Mouse (Mus musculus) spleen, adult 18-20 months (tissue): ENCODE results near the gene Lpo.

Source experiments
- DNase-seq, 2 experiments: peaks; one replicate each; pipeline ENCODE4 v3.0.0; 2022; ENCODE audit warnings: mixed read lengths in 2 of 2

Gene Lpo

DNA sequence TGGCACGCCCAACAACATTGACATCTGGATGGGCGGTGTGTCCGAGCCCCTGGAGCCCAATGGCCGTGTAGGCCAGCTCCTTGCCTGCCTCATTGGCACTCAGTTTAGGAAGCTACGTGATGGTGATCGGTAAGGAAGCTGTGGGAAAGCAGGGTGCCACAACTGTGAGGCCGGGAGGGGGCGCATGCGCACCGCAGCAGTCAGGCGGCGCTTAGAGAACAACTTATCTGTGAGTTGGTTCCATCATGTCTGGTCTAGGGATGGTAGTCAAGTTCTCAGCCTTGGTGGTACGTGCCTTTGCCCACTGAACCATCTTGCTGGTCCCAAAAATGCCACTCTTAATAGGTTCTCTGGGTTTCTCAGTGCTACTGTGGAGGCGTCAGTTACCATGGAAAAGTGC, 25.5 kb downstream of the Lpo start:
- DNase-seq, result no peak

DNA sequence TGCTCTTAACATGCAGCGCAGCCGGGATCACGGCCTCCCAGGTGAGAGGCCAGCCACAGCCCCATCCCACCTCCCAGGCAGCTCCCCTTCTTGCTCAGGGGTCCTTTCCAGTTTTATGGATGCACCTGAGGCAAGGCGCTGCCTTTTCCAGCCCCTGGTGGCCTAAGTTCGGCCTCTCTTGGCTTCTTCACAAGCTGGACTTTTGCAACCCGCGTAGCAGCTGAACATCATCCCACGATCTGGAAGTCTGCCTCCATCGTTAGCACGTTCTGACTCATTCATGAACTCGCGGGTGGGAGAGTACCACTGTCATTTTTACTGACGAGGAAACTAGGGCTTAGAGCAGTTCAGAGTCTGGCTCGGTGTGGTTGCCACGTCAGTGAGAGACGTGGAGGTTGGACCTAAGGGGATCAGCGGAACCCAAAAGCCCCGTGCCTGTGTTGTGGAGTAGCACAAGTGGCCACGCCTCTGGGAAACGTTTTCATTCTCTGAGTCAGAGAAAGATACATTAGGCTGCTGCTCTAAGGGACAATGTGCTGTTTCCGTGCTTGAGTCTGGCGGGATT, 26.3 kb downstream of the Lpo start:
- no peak for DNase-seq

DNA sequence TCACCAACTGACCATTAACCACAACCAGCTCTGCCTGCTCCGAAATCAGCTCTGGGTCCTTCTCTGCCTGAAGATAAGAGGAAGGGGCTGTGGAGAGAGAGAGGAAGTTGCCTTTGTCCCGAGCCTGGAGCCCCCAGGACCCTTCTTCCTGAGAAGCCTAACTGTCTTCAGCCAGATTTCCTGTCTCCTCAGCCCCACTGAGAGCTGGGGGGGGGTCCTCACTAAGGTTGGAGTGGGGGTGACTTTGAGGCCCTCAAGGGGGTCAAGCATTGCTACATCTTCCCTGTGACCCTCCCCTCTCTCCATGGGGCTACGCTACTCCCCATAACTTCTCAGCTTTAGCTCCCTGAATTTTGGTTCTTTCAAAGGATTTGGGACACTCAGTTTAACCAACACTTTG, 34.6 kb downstream of the Lpo start, which contains the start of gene Mpo:
Gene Mpo, plus strand, starts transcription at position 122 of the 400 bp plus-strand sequence.
- DNase-seq, result no peak

DNA sequence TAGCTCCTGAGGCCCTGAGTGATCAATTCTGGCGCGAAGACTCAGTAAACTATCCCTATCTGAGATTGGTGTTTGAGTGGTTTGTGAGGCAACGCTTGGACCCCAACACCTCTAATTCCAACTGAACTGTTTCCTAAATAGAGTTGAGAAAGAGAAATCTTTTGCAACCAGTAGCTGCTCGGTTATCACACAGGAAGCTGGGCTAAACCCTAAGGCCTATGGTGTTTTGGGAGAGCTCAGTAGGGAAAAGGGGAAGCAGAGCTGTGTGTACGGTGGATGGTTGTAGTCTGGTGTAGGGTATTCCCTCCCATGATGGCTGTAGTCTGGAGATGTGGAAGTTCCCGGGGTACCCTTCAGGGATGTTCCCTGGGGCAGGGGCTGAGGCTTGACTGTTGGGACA, 38.0 kb downstream of the Lpo start:
- no peak for DNase-seq

DNA sequence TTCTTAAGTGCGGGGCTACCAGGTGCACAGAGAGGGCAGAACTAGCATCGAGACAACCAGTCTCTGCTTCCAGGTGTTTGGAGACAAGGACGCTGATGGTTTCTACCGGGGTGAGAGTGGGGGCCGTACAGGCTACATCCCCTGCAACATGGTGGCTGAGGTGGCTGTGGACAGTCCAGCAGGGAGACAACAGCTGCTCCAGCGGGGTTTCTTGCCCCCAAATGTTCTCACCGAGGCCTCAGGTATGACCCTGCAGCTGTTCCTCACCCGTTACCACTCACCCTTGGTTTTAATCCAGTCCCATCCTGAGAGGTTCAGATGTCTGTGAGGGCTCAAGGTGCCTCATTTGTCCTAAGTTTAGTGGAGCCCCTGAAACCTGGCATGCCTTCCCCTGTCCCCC, 48.0 kb downstream of the Lpo start:
- no peak for DNase-seq

DNA sequence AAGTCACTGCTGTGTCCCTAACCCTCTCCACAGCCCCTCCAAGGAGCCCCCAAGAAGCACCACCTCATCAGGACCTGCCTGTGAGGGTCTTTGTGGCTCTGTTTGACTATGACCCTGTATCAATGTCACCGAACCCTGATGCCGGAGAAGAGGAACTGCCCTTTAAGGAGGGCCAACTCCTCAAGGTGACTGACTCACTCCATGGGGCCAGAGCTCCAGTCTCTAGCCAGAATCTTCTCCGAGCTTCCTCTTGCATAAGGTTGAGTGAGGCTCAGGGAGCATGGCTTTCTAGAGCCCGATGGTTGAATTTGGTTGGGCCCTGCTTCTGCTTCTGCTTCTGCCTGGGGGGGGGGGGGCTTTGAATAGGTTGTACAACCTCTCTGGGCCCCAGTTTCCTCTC, 48.7 kb downstream of the Lpo start:
- no peak for DNase-seq

DNA sequence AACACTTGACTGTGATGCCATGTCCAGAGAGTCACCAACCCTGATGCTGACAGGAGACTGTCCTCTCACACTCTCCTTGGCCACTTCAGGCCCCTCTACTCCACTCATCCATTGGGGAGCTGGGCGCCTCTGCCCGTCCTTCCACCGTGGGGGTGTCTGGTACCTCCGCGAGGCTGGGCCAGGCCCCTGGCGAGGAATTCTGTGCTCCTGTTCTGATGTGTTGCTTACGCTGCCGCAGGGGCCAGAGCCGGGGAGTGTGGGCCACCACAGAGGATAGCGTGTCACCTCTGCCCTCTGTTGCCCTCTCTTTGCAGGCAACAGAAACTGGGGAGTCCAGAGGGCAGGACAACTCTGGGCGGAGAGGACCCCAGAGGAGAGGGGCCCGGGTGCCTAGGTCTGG, 49.2 kb downstream of the Lpo start:
- DNase-seq, result no peak

DNA sequence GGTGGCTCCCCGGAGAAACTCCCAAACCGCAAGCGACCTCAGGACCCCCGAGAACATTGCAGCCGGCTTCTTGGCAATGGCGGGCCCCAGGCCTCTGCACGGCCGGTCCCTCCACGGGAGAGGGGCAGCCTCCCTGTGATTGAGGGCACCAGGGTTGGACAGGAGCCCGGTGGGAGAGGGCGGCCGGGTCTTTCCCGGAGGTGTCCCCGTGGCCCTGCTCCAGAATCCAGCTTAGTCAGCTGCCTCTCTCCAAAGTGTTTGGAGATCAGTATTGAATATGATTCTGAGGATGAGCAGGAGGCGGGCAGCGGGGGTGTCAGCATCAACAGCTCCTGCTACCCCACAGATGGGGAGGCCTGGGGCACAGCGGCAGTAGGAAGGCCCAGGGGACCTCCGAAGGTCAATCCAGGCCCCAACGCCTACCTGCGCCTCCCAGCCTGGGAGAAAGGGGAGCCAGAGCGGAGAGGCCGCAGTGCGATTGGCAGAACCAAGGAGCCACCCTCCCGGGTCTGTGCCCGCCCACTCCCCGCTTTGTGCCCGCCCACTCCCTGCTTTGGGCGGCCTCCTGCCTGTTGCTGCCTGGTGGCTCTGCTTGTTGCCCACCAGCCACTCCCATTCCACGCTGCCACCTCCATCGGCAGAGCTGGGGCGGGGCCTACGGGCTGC, 49.9 kb downstream of the Lpo start:
- no peak for DNase-seq

DNA sequence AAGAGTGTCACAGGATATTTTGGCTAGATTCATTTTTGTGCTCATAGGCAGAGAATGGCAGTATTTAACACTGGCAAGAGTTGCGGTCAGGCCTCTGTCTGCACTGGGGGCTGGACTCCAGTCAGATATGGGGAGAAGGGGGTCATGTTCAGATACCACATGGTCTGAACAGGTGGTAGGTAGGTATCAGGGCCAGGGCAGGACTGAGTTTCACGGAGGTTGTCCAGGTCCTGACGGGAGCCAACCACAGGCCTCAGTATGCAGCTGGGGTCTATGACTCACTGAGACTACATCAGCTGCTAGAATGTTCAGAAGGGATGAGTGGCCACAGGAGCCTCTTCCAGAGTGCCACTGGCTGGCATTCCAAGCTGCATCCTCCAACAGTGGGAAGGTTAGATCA, 55.7 kb downstream of the Lpo start:
- DNase-seq, result no peak

DNA sequence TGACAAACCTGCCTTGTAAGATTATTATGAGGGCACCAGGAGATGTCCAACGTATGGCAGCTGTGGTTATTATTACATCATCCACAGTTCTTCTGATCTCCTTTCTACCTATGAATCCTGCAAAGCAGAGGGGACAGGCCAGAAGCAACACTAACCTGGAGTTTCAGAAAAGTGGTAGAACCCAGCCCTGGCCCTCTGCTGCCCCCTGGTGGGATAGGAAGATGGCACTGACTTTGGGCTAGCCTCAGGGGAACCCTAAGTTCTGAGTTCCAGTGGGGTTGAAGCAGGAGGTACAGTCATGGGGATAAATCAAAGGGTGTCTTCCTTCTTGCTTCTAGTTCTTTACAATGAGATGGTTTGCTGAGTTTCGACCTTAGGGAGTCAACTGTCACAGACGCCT, 57.1 kb downstream of the Lpo start:
- DNase-seq, result peak; percentile 65 to 91

DNA sequence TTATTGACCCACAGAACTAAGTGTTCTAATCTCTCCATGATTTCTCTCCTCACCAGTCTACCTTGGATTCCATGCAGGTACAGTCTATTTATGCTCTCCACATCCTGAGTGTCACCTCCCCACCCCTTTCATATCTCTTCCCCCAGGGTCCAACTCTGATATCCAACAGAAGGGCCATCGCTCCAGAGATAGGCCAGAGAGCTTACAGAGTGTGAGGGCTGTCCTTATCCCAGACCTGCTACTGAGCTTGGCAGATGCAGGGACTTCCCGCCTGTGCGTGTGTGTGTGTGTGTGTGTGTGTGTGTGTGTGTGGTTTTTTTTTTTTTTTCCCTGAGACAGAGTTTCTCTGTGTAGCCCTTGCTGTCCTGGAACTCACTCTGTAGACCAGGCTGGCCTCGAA, 59.3 kb downstream of the Lpo start:
- no peak for DNase-seq

DNA sequence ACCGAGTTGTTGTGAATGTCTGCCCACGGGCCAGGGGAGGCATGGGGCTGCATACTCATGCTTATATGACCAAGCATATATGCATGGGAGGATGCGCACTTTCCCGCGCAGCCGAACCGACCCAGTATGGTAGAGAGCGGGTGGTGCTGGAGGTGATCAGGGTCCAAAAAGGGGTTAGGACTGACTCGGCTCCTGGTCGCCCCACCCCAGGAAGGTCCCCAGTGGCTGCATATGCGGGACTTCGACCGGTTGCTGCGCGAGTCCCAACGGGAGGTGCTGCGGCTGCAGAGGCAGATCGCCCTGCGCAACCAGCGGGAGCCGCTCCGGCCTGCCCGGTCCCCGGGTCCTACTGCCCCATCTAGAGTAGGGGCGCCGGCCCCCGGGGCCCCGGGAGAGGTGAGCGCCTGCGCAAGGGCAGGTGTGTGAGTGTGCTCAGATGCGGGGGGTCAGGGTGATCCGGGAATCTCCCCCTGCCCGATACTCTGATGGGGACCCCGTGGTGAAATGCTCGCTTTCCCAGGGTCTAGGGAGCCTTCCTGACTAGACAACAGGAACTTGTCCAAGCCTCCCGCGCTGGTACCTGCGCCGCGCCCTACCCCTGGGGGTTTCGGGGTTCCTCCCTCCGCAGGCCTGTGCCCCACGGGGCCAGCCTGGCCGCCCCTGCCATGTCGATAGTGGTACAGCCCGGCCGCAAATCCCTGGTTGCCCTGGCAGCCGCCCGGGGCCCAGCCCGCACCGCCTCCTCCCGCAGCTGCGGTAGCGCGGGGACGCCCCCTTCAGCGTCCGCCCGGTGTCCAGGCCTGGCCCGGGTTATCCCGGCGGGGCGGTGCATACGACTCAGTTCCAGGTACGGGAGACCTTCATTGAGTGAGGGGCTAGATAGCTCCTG, 63.9 kb downstream of the Lpo start:
- peak; percentile 46 to 50 for DNase-seq

DNA sequence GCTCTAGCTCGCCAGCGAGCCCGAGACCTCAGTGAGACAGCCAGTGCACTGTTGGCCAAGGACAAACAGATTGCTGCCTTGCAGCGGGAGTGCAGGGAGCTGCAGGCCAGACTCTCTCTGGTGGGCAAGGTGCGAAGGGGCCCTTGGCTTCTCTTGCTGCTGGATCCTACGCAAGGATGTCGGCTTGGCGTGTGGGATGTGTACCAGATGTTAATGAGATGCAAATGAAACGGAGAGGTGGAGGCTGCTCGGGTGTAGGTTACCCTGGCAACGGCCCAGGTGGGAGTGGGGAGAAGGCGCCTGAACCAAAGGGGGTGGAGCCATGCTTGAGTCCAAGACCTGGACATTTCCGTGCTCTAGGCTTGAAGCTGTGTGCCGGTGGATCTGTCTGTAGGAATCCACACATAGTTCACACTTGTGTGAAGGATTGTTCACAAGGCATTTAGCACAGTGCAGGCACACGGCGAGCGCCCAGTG, 64.5 kb downstream of the Lpo start:
- DNase-seq, result no peak

DNA sequence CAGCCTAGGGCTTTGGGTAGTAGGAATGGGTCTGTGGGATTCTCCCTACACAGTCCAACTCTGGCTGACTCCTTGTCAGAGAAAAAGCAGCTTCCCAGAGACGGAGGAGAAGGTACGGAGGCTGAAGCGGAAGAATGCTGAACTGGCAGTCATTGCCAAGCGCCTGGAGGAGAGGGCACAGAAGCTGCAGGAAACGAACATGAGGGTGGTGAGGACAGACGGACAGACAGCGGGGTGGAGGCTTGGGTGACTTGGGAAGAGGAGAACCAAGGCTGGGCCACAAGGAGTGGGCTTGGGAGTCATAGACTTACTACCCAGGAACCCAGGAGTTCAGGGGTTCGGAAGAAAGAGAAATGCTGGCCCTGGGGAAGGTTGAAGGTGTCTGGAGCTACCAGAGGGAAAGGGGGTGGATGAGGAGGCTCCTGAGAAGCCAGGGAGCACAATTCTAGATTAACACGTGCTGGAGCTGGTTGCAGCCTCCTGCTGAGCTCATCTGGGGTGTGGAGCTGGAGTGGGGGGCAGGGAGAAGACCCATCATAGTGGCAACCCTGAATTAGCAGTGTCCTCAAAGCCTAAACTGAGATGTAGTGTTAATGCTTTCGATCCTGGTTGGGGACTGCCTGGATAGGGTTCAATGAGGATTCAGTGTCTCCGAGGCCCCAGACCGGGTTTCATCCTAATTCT, 65.2 kb downstream of the Lpo start:
- no peak for DNase-seq

DNA sequence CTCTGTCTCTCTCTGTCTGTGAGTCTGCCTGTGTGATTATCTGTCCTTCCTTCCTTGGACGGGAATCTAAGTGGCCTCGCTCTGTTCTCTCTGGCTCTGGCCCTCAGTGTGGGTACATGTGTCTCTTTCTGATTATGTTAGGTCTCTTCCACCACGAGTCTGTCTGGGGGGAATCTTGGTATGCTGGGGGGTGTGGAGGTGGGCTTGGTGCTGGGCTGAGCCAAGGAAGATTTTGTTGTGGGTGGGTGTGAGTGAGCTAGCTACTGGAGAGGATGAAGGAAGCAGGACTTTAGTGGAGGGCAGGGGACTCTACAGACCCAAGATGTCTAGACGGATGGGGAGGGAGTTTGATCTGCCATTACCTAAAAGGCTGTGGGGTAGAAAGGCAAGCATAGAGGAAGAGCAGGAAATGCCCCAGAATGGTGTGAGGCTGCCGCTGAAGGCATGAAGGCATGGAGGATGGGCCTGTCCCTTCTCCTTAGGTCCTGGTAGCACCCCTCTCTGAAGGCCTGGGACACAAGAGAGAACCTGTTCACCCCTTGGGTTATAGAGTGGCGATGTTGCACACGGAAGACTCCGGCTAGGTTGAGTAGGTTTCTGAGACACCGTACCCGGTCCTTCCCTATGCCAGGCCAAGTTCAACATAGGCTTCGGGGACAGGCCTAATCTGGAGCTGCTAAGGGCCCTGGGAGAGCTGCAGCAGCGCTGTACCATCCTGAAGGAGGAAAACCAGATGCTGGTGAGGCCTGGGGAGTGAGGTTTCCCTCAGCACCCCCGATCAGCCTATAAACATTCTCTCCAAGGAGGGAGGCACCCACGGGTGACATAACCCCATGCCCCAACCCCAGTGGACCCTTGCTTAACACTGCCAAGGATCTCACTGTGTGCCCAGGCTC, 66.0 kb downstream of the Lpo start:
- no peak for DNase-seq

DNA sequence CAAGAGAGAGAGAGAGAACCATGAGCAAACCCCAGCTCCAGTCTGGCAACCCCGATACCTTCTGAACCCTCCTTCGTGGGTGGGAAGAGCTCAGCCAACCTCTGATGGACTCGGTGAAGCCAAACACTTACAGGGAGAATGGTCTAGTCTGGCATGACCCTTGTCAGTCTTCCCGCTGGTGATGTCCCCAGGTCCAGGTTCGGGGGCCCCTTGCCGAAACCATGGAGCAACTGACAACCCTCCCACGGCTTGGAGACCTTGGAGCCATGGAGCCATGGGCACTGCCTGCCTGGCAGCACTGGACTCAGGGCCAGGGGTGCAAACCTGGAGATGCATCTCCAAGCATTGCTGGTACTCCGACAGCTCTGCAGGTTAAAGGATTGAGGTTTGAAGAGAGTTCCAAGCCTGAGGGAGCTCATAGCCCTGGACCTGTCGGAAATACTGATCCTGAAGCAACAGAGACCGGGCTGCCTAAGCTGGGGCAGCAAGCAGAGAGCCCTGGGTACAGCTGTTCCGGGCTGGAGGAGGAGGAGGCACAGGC, 66.8 kb downstream of the Lpo start:
- no peak for DNase-seq

DNA sequence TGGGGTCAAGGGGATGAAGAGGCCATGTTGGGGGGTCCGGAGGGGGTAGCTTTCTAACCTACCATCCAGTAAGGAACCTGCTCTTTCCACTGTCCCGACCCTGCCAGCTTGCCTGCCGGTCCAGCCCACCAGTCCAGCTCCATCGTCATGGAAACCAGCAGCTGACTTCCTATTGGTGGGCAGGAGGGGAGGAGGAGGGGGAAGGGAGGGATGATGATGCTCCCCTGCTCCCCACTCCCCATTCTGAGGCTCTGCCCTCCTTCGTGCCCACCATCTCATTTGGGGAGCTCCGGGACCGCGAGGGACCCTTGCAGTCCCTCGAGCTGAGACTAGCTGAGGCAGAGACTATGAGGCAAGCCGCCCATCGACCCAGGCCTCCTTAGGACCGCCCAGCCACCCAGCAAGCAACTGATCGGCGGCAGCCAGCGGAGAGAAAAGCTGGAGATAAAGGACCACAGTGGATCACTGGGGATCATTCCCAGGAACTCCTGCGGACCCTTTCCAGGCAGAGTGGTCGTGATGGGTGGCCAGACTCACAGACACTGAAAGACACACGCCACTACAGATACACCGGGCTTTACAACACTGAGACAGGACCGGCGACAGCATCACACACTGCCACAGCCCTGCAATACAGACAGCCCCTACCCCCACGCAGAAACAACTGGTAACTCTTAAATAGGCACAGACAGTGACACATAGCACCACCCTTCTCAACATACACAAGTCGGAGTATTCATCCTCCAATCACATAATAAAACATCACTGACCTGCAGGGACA, 67.6 kb downstream of the Lpo start, which contains the start of gene Tspoap1:
Gene Tspoap1, plus strand, starts transcription at position 241 of the 781 bp plus-strand sequence.
- no peak for DNase-seq

DNA sequence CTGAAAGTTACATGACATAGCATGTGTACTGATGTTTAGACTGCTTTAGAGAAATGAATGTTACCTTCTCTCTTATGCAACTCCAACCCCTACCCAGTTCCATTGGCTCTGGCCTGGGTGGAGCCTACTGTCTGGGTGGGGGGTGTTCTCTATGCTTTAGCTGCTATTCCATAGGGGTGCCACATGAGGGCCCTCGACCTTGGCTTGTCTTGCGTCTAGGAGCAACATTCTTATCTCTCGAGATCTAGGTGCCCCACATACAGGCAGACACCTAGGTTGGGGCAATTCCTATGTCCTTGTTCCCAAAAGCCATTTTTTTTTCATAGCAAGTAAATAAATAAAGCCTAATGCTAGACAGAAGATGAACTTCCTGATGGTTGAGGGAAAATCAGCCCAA, 68.5 kb downstream of the Lpo start:
- DNase-seq, result peak; percentile 58 to 73

DNA sequence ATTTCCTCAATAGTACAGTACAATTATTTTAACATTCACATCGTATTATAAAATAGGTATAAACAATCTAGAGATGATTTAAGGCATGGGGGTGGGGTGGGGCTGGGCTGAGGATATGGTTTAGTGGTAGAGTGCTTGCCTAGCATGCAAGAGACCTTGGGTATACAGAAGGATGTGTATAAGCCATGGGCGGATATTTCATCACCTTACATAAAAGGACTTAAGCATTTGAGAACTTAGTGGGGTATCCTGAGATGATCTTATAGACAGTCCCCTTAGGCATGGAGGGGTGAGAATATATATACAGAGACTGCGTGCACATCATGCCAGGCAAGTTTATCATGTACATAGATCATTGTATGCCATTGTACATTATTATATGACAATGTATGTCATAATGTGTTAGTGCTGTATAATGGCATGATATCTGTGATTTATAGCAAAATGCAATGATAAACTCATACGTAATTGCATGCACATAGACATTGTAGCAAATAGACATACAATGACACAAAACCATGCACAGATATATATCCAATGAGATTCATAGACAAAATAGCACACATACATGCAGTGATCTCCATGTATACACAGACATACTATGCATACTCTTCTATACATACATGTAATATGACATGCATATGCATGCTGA, 69.0 kb downstream of the Lpo start:
- no peak for DNase-seq

DNA sequence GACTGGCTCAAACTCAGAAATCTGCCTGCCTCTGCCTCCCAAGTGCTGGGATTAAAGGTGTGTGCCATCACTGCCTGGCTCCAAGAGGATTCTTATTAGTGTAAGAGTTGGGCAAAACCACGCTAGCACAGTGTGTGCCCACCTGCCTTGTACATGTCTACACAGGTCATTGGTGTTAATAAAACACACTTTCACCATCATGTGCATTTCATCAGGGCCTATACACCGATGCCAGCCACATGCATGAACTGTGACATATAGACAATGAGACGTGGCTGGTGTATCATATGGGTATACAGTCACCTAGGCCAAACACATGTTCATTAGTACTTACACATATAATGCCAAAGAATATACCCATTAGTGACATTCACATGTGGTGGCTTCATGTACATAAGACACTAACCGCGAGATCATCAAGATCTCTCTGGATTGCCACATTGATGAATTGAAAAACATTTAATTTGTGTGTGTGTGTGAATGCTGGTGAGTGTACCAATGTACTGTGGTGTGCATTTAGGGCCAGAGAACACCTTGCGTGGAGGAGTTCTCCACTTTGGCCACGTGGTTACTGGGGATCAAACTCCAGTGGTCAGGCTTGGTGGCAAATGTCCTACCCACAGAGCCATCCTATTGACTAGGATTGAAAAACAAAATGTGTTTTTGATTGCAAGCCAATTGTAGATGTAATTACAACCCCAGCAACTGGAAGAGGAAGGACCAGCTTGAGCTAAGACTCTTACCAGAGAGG, 69.8 kb downstream of the Lpo start:
- peak in 1 of 2 experiments; percentile 54 for DNase-seq
